Mouse (Mus musculus) MEL (cell line): ENCODE data around the gene Hcrtr1. TPM values are rescaled to one million over a fixed set of nuclear protein-coding genes. Genes with fewer than 3 reads are reported as not detected.
A peak's percentile ranks its signal among the peaks of the same experiment; 100 is the strongest.

ENCODE experiments used
- DNase-seq: peaks from one replicate; pipeline ENCODE4 v3.0.0; 2011; ENCODE audit warnings: low read depth, low spot score
- H3K27ac ChIP-seq: 2 replicates; pipeline ENCODE4 v1.5.1; 2012; ENCODE audit warnings: low read depth, mild to moderate bottlenecking, control low read depth, low read length, moderate library complexity; ENCODE audit not compliant: control insufficient read depth
- H3K27me3 ChIP-seq, 2 experiments: fragments of 150-350 bp in 1 of 2; sonication (generic) in 1 of 2; 2 replicates each; pipeline ENCODE4 v1.6.1; 2012; ENCODE audit warnings: low read length in 2 of 2, mild to moderate bottlenecking in 2 of 2, improper control_type of control experiment in 1 of 2, moderate library complexity in 1 of 2; ENCODE audit not compliant: insufficient read depth in 2 of 2, control insufficient read depth in 1 of 2
- H3K36me3 ChIP-seq, 2 experiments: 2 replicates each; pipeline ENCODE4 v1.6.1; 2012 to 2014; ENCODE audit warnings: low read length in 2 of 2, improper control_type of control experiment in 1 of 2, inconsistent platforms in 1 of 2, mild to moderate bottlenecking in 1 of 2; ENCODE audit not compliant: insufficient read depth in 2 of 2, control insufficient read depth in 1 of 2
- H3K4me1 ChIP-seq, 2 experiments: fragments of 150-350 bp in 1 of 2; sonication (generic) in 1 of 2; 2 replicates each; pipeline ENCODE4 v1.6.1; 2012; ENCODE audit warnings: low read length in 2 of 2, improper control_type of control experiment in 1 of 2, mild to moderate bottlenecking in 1 of 2; ENCODE audit not compliant: insufficient read depth in 2 of 2, control insufficient read depth in 1 of 2
- H3K4me3 ChIP-seq, 2 experiments: fragments of 150-350 bp in 1 of 2; sonication (generic) in 1 of 2; 2 replicates each; pipeline ENCODE4 v1.5.1; 2012; ENCODE audit warnings: low read depth in 2 of 2, low read length in 2 of 2, mild to moderate bottlenecking in 2 of 2, moderate library complexity in 2 of 2, control low read depth in 1 of 2, improper control_type of control experiment in 1 of 2; ENCODE audit not compliant: control insufficient read depth in 1 of 2, insufficient read depth in 1 of 2
- H3K79me2 ChIP-seq: 2 replicates; pipeline ENCODE4 v1.6.1; 2012; ENCODE audit warnings: mild to moderate bottlenecking, low read length, moderate library complexity; ENCODE audit not compliant: control insufficient read depth, poor library complexity, insufficient read depth
- H3K9ac ChIP-seq: 2 replicates; pipeline ENCODE4 v1.6.1; 2012; ENCODE audit warnings: low read depth, mild to moderate bottlenecking, control low read depth, low read length, moderate library complexity; ENCODE audit not compliant: control insufficient read depth, poor library complexity, severe bottlenecking
- H3K9me3 ChIP-seq: fragments of 150-350 bp; sonication (generic); replicated peaks from 2 replicates; pipeline ENCODE4 v1.6.1; 2012; ENCODE audit warnings: mild to moderate bottlenecking, low read length, improper control_type of control experiment, moderate library complexity; ENCODE audit not compliant: insufficient read depth
- CHD2 ChIP-seq: IDR thresholded peaks from 2 replicates; pipeline ENCODE4 v1.6.1; 2011; ENCODE audit warnings: low read length, improper control_type of control experiment
- CTCF ChIP-seq, 3 experiments: IDR thresholded peaks in 2 of 3; conservative IDR thresholded peaks in 1 of 3; 2 replicates each; pipeline ENCODE4 v1.5.1; 2011 to 2012; ENCODE audit warnings: low read length in 3 of 3, low read depth in 2 of 3, mild to moderate bottlenecking in 2 of 3, improper control_type of control experiment in 1 of 3, inconsistent platforms in 1 of 3, mixed read lengths in 1 of 3, moderate library complexity in 1 of 3; ENCODE audit not compliant: control insufficient read depth in 1 of 3, insufficient read depth in 1 of 3, poor library complexity in 1 of 3, severe bottlenecking in 1 of 3
- E2F4 ChIP-seq: IDR thresholded peaks from 2 replicates; pipeline ENCODE4 v1.6.1; 2011; ENCODE audit warnings: low read depth, low read length, improper control_type of control experiment, borderline replicate concordance
- EP300 ChIP-seq, 2 experiments: IDR thresholded peaks; 2 replicates each; pipeline ENCODE4 v1.6.1; 2011; ENCODE audit warnings: improper control_type of control experiment in 2 of 2, low read length in 2 of 2, low read depth in 1 of 2, mild to moderate bottlenecking in 1 of 2
- ETS1 ChIP-seq: IDR thresholded peaks from 2 replicates; pipeline ENCODE4 v1.6.1; 2012; ENCODE audit warnings: low read depth, mild to moderate bottlenecking, inconsistent platforms, low read length, improper control_type of control experiment, moderate library complexity
- KAT2A ChIP-seq: conservative IDR thresholded peaks from 2 replicates; pipeline ENCODE4 v1.6.1; 2012; ENCODE audit warnings: low read depth, low read length, improper control_type of control experiment, inconsistent platforms
- MYC ChIP-seq: IDR thresholded peaks from 2 replicates; pipeline ENCODE4 v1.6.1; 2011; ENCODE audit warnings: low read depth, mild to moderate bottlenecking, low read length, improper control_type of control experiment, moderate library complexity
- RAD21 ChIP-seq: IDR thresholded peaks from 2 replicates; pipeline ENCODE4 v1.6.1; 2011; ENCODE audit warnings: mild to moderate bottlenecking, low read depth, low read length, improper control_type of control experiment
- RCOR1 ChIP-seq: IDR thresholded peaks from 2 replicates; pipeline ENCODE4 v1.6.1; 2012; ENCODE audit warnings: low read depth, mild to moderate bottlenecking, inconsistent platforms, low read length, improper control_type of control experiment
- SIN3A ChIP-seq: IDR thresholded peaks from 2 replicates; pipeline ENCODE4 v1.6.1; 2012; ENCODE audit warnings: low read length, improper control_type of control experiment, inconsistent platforms
- SMC3 ChIP-seq: IDR thresholded peaks from 2 replicates; pipeline ENCODE4 v1.6.1; 2011; ENCODE audit warnings: low read depth, low read length, improper control_type of control experiment
- TAL1 ChIP-seq: IDR thresholded peaks from 2 replicates; pipeline ENCODE4 v1.6.1; 2012; ENCODE audit warnings: mild to moderate bottlenecking, inconsistent platforms, low read length, moderate library complexity, mixed read lengths
- ZC3H11A ChIP-seq: IDR thresholded peaks from 2 replicates; pipeline ENCODE4 v1.6.1; 2012; ENCODE audit warnings: low read depth, mild to moderate bottlenecking, inconsistent platforms, low read length, improper control_type of control experiment
- ZNF384 ChIP-seq: IDR thresholded peaks from 2 replicates; pipeline ENCODE4 v1.6.1; 2012; ENCODE audit warnings: low read depth, mild to moderate bottlenecking, inconsistent platforms, low read length, improper control_type of control experiment
- polyA plus RNA-seq, 2 experiments: library from polyadenylated mRNA; stranded (reverse) in 1 of 2; unstranded in 1 of 2; fragments of >175 nt in 1 of 2; fragments of >200 nt in 1 of 2; gene quantifications; 2 replicates each; pipeline versions ENCODE4 v1.2.1 to v1.2.4; 2012; ENCODE audit warnings: low replicate concordance in 2 of 2, low read depth in 1 of 2; ENCODE audit not compliant: insufficient read length in 2 of 2, insufficient read depth in 1 of 2, missing spikeins in 1 of 2
- total RNA-seq: library from RNA; depleted of rRNA; stranded (reverse); fragments of 300-350 nt; gene quantifications from 2 replicates; pipeline ENCODE4 v1.2.3, GENCODE M21; 2012

The Hcrtr1 gene
- total and polyA plus RNA-seq, 3 experiments = not detected

- Histone ChIP-seq H3K4me1 (peaks cover 0 to 9% of the 10 kb centered on the region in 2 experiments; a peak in 3 of 4 replicates), H3K4me3 (no peak overlapping the region), H3K27me3 (no peaks in the 10 kb centered on the region), H3K9ac (no peak overlapping the region), H3K79me2 (no peaks in the 10 kb centered on the region), H3K9me3 (no peaks in the 10 kb centered on the region)
- peak; percentile 49 for DNase-seq
- peak; percentile 26; the same call in 1 of the 2 replicates for TF ChIP-seq RAD21
- TF ChIP-seq CTCF (IDR thresholded peaks at IDR 0.05 in 2 of 3, conservative IDR thresholded peaks at IDR 0.05 in 1 of 3; ENCODE audit: control insufficient read depth in 1 of 3, insufficient read depth in 1 of 3, low read depth in 2 of 3, low read length in 3 of 3, poor library complexity in 1 of 3, severe bottlenecking in 1 of 3) = peak; percentile 55 to 66 (median 57)
- no peak for TF ChIP-seq RCOR1
- peak; percentile 56 for TF ChIP-seq SMC3
- TF ChIP-seq, all 39 proteins: peak for 3
- Histone ChIP-seq H3K27ac (no peak overlapping the region), H3K36me3 (peaks cover 0 to 7% of the 10 kb centered on the region in 2 experiments; a peak in 2 of 4 replicates)
Observed at GRCm38 (mm10) chr4:130103632-130104031, 35.5 kb downstream of the Hcrtr1 start.

GRCm38 (mm10) chr4:130102111-130102651 is 37.0 kb downstream of the Hcrtr1 start, which contains the start of gene Pef1:
Gene Pef1 (plus strand): TSS chr4:130102558.
- Histone ChIP-seq H3K27ac (no peak within 1 kb of the TSS), H3K79me2 (no peaks in the 10 kb centered on the region), H3K4me1 (peaks cover 0 to 8% of the 10 kb centered on the region in 2 experiments; a peak in 2 of 4 replicates), H3K27me3 (no peaks in the 10 kb centered on the region), H3K9ac (no peak within 1 kb of the TSS), H3K4me3 (no peak within 1 kb of the TSS), H3K9me3 (no peaks in the 10 kb centered on the region), H3K36me3 (peaks cover 0 to 3% of the 10 kb centered on the region in 2 experiments; a peak in 1 of 4 replicates)
- no peak for TF ChIP-seq KAT2A
- DNase-seq = no peak

- no peak for DNase-seq
- no peak overlapping the region for H3K9ac ChIP-seq
- peaks cover 0 to 3% of the 10 kb centered on the region in 2 experiments; a peak in 1 of 4 replicates for H3K4me1 ChIP-seq
- 0 out of 4 replicates have a peak, but pooled peaks cover 0 to 3% of the 10 kb centered on the region in 2 experiments for H3K27me3 ChIP-seq
- peaks cover 0 to 3% of the 10 kb centered on the region in 2 experiments; a peak in 1 of 4 replicates for H3K36me3 ChIP-seq
- H3K4me3 ChIP-seq = no peak overlapping the region
- no peak for TF ChIP-seq CHD2
- no peak for TF ChIP-seq E2F4
- no peak for TF ChIP-seq TAL1
- TF ChIP-seq ZC3H11A = no peak
- TF ChIP-seq MYC = no peak
- no peak for TF ChIP-seq ZNF384
- TF ChIP-seq SIN3A = no peak
- no peak for TF ChIP-seq RAD21
- TF ChIP-seq EP300 (IDR thresholded peaks at IDR 0.05; ENCODE audit: low read depth in 1 of 2, low read length in 2 of 2) = no peak
- TF ChIP-seq ETS1 = no peak
- TF ChIP-seq, all 39 proteins: peak for 0
- no peak overlapping the region for H3K27ac ChIP-seq
- no peaks in the 10 kb centered on the region for H3K79me2 ChIP-seq
- H3K9me3 ChIP-seq = no peaks in the 10 kb centered on the region
Observed at GRCm38 (mm10) chr4:130101183-130101582, 38.0 kb downstream of the Hcrtr1 start.
